Comparison of ENCODE assay signal across 8 mouse cellular contexts in the genomic region with DNA sequence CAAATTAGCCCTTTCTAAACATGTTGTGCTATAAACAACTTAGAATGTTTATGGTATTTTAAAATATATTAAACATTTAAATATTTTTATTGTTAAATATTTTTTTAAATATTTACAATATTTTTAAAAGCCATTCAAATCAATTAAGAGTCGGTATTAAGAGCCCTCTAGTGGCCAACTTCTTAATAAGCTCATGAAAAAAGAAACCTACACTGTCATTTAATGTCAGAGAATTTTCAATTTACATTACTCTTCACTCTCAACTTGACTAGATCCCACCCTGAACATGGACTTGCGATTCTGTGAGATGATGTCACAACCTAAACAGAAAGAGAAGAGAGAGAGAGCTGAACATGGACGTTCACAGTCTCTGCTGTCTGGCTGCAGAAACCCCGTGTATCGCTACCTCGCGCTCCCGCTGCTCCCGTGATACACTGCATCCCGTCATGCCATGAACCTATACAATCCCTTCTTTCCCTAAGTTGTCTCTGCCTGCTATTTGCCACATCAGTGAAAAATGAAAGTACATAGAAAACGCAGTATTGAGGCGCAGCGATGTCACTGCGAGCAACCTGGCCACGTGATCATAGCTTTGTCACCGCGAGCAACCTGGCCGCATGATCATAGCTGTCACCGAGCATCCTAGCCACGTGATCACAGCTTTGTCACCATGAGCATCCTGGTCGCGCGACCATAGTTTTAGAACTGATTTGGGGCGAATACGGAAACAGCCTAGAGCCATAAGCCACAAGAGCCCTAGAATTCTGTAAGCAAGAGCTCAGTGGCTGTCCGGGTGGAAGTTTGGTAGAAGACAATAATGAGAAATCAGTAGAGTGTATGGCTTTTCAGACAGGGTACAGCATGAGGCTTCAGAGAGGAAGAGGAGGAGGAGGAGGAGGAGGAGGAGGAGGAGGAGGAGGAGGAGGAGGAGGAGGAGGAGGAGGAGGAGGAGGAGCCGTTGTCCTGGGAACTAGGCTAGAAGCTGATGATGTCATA. TPM values are rescaled to one million over a fixed set of nuclear protein-coding genes. Genes with fewer than 3 reads are reported as not detected.
A peak's percentile ranks its signal among the peaks of the same experiment; 100 is the strongest.
DNase-seq lines count a peak whose midpoint lies in the region; ATAC-seq and TF ChIP-seq lines count a peak whose summit lies in the region.

No protein-coding gene starts in this region.

- no peak overlapping the region for H3K9ac ChIP-seq in heart, postnatal 0 days (replicated peaks; ENCODE audit: low read depth, low read length)

- H3K27ac ChIP-seq in heart, postnatal 0 days (ENCODE audit: low read depth): no peak overlapping the region

- peaks cover under 1% of the 10 kb centered on the region; the same call in 1 of the 2 replicates for H3K4me1 ChIP-seq in heart, postnatal 0 days (ENCODE audit: control insufficient read depth, insufficient read depth)

- TF ChIP-seq CTCF in heart, postnatal 0 days (IDR thresholded peaks at IDR 0.05; ENCODE audit: low read depth): peak; percentile 52

- no peaks in the 10 kb centered on the region; the same call in none of the 2 replicates for H3K36me3 ChIP-seq in heart, postnatal 0 days (replicated peaks; ENCODE audit: control insufficient read depth, insufficient read depth, low read length)

- H3K27me3 ChIP-seq in heart, postnatal 0 days (ENCODE audit: control insufficient read depth, insufficient read depth, low read length): no peaks in the 10 kb centered on the region

- H3K9me3 ChIP-seq in heart, postnatal 0 days (replicated peaks; ENCODE audit: control insufficient read depth, low read length): no peaks in the 10 kb centered on the region

- 52% methylated on average over 27 of the region's 27 CpGs for WGBS in heart, postnatal 0 days

- H3K4me3 ChIP-seq in heart, postnatal 0 days (ENCODE audit: low read depth, low read length): peak overlapping the region; percentile 26

- H3K4me2 ChIP-seq in heart, postnatal 0 days (ENCODE audit: low read depth, low read length): peak overlapping the region; percentile 55

- DNase-seq in B cell, adult 2 months: peak; percentile 57 to 74
- DNase-seq in MN1 (ENCODE audit: low spot score): peak; percentile 86
- peak; percentile 68 for DNase-seq in embryo, embryonic 11 days
- no peak for DNase-seq in heart, postnatal 0 days (ENCODE audit: low spot score)
- DNase-seq in layer of hippocampus, postnatal 14 days (ENCODE audit: low spot score in 2 of 2): peak; percentile 45 to 54
- DNase-seq in lung, postnatal 36 days: peak; percentile 38
- peak; percentile 38 for DNase-seq in right cerebral cortex, postnatal 14 days
- no peak for DNase-seq in ovary, adult 18-20 months (ENCODE audit: low spot score)

- no peak for ATAC-seq in heart, postnatal 0 days (ENCODE audit: insufficient read depth, low read depth)

- no peak for TF ChIP-seq EP300 in heart, postnatal 0 days (IDR thresholded peaks at IDR 0.05; ENCODE audit: low read depth)

RNA-seq across cellular contexts. Expression of gene Casc1, which starts 23.4 kb away (rescaled TPM):
- total RNA-seq in heart, postnatal 0 days (2014; rRNA removed; ENCODE audit: low replicate concordance): 0.08 and 2.2 TPM in 2 replicates
- 0.42 and 0.51 TPM in 2 replicates for polyA plus RNA-seq in heart, postnatal 0 days (2015; fragmentation: Nextera tagmentation; extraction: Ambion mirVana)
- total RNA-seq in layer of hippocampus, postnatal 14 days (2021): 1 to 10 TPM; 1.7 to 2.4 TPM

RNA-seq across cellular contexts. Expression of gene Etfrf1, which starts 23.5 kb away (rescaled TPM):
- 27.6 and 31.8 TPM in 2 replicates for total RNA-seq in heart, postnatal 0 days (2014; rRNA removed; ENCODE audit: low replicate concordance)
- 86.9 and 99.7 TPM in 2 replicates for polyA plus RNA-seq in heart, postnatal 0 days (2015; fragmentation: Nextera tagmentation; extraction: Ambion mirVana)
- total RNA-seq in layer of hippocampus, postnatal 14 days (2021): 10 to 100 TPM; 25.5 to 25.9 TPM

Comparison
In these comparisons a context has a peak if more than half of its experiments do, and no peak if none do; other contexts are left out.
1. DNase-seq: peak in B cell, adult 2 months (2 of 2), MN1 (single experiment), embryo, embryonic 11 days (single experiment), layer of hippocampus, postnatal 14 days (2 of 2), lung, postnatal 36 days (single experiment) and right cerebral cortex, postnatal 14 days (single experiment); none in heart, postnatal 0 days (single experiment) and ovary, adult 18-20 months (single experiment).